Mouse (Mus musculus): Measurements from ENCODE around the gene Tmem50a.

Gene Tmem50a

DNA sequence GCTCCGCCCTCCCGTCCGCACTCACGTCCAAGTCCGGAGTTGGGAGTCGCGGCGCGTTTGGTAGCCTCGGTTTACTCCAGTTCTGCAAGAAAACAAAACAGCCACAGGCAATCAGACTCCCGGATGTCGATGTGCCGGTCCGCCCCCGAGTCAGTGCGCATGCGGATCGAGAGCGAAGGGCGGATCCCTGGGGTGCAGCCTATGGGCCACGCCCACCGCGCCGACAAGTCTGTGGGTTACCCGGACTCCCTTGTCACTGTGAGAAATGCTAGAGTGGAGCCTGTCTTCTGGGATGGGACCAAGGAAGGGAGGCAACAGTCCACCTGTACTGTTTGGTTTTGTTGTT lies at the start of gene Tmem50a:
Tmem50a (minus strand) TSS at position 161 of the 346 bp plus-strand sequence.
- DNase-seq (ENCODE audit: low read depth), result peak; percentile 96

DNA sequence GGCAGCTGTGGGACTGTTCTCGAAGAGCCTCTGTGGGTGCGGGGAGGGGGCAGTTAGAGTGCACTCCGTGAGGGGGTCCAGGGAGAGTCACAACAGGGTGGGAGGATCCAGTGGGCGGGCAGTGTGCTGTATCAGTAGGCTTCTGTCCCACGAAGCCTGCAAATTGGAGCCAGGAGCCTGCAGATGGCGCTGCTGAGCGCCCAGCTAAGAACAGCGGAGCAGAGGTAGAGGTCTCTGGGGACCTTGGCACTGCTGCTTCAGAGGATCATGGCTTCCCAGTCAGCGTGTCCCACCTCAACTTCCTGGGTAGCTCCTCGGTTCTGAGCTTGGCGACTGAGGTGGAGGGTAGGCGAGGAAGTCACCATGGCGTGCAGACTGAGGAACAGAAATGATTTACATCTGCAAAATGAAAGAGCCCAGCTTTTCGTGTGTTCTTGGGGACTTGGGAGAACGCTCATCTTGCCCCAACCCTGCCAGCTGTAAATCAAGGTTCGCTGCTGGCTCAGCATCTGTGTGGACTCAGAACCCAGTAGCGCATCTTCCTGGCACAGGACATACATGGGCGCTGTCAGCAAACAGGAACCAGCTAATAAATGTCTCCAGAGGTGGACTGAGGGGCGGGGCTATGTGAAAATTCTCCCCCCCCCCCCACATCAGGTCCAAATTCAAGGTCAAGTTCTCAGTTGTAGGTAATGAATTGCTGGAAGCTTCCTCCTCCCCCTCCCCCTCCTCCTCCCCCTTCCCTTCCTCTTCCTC lies 48.4 kb upstream of the Tmem50a start:
- DNase-seq (ENCODE audit: low read depth), result peak; percentile 81

DNA sequence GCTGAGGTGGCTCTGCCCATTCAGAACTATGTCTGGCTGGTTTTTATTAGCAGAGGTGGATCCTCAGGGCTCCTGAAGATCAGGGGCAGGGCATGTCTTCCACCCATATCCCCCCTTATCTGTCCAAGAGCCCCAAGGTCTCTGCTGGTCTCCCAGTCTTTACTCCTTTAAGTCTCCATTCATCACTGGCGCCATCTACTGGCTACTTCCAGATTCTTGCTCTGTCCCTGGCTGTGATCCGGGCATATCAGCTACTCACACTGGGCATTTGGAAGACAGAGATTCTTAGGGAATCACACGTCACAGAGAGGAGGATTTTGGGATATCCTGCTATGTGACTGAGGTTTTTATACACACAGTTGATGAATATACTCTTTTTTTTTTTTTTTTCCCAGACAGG lies 41.5 kb upstream of the Tmem50a start:
- peak; percentile 85 for DNase-seq (ENCODE audit: low read depth)

DNA sequence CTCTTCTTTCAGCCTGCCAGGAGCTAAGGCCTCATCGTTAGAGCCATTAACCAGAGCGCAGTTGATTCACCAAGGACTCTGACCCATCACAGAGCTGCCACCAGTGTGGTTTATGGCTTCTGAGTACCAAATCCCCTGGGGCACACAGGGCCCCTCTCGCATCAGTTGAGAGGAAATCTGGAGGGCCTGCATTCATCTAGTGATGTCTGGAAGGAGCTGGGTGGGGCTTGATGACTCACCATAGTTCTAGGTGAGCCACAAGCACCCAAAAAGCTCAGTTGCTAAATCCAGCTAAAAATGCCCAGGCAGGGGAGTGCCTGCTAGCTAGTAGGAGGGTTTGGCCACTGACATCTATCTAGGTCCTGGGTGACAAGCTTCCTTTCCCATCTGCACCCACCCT lies 41.0 kb upstream of the Tmem50a start:
- peak; percentile 81 for DNase-seq (ENCODE audit: low read depth)

DNA sequence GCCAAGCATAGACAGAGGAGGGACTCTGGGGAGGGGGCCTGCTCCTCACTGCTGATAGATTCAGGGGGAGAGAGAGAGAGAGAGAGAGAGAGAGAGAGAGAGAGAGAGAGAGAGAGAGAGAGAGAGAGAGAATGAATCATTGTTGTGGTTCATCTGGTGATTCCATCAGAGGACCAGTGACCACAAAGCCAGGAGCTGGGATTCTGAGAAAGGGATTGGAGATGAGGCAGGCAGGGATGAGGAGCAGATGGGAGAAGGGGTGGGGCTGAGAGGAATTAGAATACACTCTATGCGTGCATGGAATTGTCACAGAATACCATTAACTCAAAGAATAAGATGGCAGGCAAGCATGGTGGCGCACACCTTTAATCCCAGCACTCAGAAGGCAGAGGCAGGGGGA lies 40.4 kb upstream of the Tmem50a start:
- no peak for DNase-seq (ENCODE audit: low read depth)

DNA sequence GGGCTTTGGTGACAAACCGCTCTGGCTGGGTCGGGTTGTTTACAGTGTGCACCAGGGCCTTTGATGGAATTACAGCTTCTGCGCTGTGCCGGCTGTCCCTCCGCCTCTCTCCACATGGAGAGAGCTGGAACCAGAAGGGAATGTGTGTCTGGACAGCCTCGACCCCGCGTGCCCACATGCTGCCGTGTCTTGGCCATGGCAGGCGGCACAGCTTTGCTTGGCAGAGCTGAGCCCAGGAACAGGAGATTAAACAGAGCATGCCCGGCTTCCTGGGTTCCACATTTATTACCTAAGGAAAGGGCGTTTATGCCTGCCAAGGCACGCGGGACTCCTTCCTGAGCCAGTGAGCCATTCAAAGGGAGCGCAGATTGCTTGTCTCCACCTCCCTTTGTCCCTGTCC lies 39.6 kb upstream of the Tmem50a start:
- no peak for DNase-seq (ENCODE audit: low read depth)

DNA sequence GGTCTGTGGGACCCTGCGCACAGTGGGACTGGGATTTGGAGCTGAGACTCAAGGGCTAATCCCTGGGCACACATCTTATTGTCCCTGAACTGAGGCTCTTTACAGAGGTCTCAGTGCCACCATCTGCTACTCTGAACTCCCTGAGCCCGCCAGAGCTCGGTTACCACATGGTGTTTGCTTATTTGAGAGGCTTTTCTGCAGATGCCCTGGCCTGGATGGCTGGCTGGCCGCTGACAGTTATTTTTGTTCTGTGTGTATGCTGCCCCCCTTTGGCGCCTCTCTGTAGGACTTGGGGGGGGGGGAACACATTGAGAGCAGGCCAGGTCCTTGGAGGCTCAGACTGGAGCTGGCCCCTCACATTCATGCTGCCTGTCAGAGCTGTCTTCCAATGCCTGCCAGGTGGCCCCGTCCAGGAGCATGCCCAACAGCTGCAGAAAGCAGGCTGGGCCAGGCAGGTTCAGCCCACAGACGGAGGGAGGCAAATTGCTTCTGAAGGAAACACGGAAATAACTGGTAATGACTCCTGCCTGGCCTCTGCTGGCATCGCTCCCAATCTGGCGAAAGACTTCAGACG lies 35.8 kb upstream of the Tmem50a start:
- DNase-seq (ENCODE audit: low read depth), result peak; percentile 86

DNA sequence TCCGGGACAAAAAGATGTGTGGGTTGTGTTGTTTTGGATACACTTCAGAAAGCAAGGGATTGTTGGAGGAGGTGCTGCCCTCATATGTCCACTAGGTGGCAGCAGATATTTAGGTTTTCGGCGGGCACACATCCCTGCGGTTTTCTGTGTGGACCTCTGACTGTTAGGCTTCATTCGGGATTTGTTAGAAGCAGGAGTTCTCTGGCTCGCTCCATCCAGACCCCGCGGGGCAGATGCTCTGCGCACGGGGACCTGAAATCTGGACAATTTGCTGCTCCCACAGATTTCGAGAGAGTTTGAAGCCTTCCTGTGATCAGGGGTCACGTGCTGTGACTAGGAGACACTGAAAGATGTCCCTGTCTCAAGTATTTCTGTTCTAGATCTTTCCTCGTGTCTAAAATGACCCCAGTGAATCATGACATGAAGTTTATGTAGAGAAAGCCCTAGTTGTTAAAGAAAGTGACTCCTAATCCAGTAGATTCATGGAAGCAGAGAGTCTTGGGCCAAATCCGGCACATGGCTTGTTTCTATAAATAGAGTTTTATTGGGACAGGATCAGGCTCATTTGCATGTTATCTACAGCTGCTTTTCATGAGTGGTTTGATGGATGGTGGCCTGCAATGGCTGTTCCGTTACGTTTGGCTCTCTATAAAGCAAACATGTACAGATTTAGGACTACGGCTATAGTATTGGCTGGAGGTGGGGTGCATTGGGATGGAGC lies 31.4 kb upstream of the Tmem50a start:
- DNase-seq (ENCODE audit: low read depth), result peak; percentile 84

DNA sequence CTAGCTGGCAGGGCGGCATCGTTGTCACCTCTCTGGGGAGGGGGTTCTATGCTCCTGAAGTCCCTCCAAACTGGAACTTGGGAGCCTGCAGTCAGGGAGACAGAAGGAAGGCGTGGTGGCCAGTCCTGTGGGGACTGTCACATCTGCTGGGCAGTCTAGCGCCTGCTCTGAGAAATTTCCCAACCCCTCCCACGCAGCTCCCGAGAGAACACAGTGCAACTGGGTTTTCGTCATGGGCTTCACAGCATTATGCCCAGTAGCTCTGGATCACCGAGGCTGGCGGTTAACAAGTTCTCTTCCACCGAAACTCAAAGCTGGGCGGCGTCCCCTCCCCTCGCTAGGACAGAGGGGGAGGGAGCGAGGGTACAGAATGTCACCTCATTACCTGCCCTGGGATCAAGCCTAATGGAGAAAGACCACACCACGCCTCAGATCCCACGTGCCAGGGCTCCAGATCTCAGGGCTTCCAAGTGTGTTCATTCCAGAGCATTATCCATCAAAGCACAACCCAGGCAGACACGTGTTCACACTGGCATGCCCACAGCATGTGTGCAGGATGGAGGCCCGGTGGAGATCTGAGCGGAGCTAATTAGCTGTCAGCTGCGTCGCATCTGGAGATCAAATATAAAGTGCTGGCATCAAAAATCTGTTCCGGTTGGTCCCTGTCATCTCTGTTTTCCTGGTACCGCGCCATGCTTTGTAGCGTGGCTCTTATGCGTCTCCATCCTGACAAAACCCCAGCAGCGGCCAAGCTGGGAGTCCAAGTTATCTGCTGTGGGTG lies 29.1 kb upstream of the Tmem50a start:
- DNase-seq (ENCODE audit: low read depth), result no peak

DNA sequence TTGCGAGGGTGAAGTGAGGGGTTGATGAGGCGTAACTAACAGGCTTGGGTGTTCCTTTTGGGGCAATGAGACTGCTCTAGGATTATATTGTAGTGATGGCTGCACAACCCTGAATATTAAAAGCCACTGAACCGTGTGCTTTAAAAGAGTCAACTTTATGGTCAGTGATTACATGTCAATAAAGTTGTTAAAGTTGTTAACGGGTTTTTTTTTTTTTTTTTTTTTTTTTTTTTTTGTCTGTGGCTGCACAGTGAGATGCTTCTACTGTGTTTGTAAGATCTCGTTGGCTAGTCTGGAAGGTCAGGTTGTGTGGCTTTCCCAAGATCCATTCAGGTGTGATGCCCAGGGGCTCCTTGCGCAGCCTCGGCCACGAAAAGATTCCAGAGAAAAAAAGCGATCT lies 25.1 kb upstream of the Tmem50a start:
- DNase-seq (ENCODE audit: low read depth), result no peak

DNA sequence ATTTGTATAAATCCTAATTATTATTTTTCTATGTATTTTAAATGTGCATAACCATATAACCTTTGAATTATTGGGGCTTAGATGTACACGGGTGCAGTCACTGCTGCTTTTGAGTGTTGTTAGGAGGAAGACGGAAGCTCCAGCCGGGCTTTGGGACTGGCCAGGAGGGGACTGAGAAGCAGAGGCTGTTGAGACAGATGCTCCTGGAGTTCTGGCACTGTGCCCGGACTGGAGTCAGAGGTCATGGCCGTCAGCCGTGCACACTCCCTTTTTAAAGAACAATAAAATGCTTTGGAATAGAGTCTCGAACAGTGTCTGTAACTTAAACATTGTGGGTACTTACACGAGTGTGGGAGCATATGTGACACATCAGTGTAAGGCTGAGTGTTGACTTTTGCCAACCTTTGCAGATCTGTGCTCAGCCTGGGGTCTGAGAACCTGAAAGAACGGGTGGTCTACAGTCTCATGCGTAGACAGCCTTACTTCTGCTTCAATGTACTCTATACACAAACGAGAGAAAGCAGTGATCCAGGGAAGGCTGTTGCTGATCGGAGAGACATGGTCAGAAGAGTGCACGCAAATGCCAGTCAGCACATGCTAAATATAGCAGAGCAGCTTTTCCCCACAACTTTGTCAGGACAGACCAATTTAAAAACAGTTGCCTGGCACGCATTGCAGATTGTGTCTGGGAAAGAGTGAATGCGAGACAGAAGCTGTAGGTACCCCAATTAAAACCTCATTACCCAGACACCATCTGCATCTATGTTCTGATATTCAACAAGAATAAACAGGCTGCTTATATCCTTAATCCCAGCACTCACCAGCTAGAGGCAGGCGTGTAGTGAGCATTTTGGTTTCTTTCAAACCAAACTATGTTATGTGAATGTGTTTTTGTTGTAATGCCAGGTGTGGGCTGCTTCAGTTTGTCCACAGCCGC lies 22.7 kb upstream of the Tmem50a start:
- DNase-seq (ENCODE audit: low read depth), result no peak

DNA sequence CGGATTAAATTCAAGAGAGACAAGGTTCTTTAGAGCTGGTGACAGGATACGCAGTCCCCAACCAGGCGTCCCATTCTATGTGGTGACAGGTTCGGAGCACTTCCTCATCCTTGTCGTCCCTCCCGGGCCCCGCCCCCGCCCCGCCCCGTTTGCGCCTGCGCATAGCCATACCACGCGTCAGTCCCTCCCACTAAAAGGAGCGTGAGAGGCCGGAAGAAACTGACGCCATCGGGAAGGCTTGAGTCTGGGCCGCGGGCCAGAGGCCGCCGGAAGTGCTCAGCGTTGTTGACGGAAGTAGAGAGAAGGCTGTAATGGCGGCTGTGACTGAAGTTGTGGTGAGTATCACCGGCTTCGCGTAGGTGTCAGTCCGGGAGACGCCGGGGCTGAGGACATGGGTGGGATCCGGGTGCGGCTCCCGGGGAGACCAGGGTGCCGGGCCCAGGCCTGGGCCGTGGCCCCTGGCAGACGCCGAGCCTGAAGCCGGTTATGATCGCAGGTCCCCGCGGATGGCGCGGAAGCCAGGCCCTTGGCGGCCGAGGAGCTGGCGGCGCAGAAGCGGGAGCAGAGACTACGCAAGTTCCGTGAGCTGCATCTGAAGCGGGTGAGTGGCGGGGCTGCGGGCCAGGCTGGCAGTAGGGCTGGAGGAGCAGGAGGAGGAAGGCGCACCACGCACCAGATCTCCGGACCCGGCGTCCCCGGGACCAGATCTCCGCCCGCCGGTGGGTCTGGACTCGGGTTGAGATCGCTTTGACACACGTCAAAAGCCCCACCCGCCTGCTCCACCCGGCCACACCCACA lies 16.1 kb upstream of the Tmem50a start, which contains the start of gene Syf2:
Syf2 (plus strand) TSS at position 215 of the 798 bp plus-strand sequence.
- peak; percentile 99 for DNase-seq (ENCODE audit: low read depth)

DNA sequence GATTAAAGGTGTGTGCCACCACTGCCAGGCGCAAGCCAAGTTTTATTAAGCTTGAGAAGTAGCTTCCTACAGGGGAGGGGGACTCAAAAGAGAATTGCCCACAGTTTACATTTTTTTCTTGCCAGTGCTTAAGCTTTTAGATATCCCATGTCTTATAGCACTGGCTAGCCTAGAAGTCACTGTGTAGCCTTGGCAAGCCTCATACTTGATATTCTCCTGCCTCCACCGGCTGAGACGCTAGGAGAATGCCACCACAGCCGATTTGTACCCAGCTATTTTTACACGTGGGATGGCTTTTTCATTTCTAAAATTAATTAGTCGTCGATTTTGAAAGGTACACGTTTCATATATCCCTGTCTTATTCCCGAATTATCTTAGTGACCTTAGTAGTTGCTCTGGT lies 15.4 kb upstream of the Tmem50a start:
- no peak for DNase-seq (ENCODE audit: low read depth)

DNA sequence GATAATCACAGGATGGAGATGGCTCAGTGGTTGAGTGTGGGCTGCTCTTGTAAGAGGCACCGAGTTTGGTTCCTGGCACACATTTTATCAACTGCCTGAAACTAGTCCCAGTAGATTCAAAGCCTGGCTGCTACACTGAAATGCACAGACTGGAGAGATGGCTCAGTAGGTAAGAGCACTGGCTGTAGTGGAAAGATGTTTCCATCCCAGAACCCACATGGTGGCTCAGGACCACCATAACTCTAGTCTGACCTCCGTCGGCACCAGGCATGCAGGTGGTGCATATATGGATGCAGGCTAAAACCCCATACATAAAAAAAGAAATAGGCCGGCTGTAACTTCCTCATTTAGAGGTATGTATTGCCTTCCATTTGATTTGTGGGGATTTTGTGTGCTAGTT lies 14.7 kb upstream of the Tmem50a start:
- DNase-seq (ENCODE audit: low read depth), result peak; percentile 57

DNA sequence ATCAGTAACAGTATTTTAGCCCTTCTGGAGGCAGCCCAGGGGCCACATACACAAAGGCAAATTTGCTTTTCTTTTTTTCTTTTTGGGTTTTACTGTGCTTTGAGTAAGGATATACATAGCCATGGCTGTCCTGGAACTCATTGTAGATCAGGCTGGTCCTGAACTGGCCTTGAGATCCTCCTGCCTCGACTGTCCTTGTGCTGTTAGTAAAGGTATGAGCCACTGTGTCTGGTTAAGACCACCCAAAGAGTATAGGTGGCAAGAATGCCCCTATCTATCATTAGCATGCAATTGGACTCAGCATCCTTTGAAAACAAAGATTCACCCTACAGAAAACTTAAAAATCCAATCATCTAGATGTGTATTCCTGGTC lies 13.6 kb upstream of the Tmem50a start:
- DNase-seq (ENCODE audit: low read depth), result no peak

DNA sequence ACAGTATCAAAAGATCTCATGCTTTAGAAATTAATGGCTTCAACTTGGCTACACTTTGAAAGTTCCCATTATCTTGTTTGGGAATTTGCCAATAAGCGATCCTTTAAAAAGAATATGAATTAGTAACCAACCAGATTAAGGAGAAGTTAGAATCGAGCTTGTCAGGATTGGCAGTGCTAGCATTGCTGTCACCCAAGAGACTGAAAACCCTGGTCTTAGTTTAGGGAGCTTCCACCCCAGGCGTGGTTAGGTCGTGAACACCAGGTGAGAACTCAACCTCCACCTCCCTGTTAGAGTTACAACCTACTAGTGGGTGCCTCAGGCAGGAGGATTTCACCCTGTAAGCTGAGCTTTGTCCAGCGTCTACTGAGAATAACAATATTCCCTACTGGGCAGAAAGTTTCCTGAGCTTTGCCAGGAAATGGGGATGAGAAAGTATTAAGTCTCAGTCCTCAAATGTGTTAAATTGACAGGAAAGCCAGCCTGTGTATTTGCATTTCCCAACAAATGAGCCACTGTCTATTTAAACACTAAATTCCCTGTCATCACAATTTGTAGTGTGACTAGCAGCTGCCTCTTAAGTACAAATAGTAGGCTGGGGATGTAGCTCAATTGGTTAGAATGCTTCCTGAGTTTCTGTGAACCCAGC lies 13.1 kb upstream of the Tmem50a start:
- DNase-seq (ENCODE audit: low read depth), result peak; percentile 49

DNA sequence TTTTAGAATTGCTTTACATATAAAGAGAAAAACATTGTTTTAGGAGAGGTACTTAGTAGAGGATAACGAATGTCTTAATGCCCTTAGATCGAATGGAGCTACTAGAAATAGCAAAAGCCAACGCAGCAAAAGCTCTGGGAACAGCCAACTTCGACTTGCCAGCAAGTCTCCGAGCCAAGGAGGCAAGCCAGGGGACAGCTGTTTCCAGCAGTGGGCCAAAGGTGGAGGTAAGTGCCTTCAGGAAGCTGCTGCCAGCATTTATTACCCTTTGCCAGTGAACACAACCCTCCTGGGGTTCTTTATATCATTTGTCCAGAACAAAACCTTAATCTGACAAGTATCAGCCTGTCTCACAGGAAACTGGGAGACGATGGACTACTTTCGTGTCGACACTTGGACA lies 10.4 kb upstream of the Tmem50a start:
- no peak for DNase-seq (ENCODE audit: low read depth)

DNA sequence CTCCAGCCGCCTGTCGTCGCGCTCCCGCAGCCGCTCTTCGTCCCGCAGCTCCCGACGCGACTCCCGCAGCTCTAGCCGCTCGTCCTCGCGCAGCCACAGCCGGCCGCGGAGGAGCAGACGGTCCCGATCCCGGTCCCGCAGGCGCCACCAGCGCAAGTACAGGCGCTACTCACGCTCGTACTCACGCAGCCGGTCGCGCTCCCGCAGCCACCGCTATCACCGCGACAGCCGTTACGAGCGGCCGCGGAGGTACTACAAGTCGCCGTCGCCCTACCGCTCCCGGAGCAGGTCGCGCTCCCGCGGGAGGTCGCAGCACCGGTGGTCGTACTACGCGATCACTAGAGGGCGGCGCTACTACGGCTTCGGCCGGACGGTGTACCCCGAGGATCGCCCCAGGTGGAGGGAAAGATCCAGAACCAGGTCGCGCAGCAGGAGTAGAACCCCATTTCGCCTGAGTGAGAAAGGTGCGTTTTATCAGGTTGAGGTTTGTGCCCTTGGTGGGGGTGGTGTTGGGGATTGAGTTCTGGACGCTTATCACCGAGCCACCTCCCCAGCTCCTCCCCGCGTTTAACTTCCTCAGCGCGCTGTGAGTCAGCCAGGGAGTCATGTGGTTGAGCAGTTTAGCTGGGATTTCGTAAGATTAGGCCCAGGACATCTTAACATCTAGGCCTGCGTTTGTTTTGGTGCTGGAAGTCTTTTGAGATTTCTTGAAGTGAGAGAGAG lies 9.4 kb upstream of the Tmem50a start:
- DNase-seq (ENCODE audit: low read depth), result peak; percentile 95

DNA sequence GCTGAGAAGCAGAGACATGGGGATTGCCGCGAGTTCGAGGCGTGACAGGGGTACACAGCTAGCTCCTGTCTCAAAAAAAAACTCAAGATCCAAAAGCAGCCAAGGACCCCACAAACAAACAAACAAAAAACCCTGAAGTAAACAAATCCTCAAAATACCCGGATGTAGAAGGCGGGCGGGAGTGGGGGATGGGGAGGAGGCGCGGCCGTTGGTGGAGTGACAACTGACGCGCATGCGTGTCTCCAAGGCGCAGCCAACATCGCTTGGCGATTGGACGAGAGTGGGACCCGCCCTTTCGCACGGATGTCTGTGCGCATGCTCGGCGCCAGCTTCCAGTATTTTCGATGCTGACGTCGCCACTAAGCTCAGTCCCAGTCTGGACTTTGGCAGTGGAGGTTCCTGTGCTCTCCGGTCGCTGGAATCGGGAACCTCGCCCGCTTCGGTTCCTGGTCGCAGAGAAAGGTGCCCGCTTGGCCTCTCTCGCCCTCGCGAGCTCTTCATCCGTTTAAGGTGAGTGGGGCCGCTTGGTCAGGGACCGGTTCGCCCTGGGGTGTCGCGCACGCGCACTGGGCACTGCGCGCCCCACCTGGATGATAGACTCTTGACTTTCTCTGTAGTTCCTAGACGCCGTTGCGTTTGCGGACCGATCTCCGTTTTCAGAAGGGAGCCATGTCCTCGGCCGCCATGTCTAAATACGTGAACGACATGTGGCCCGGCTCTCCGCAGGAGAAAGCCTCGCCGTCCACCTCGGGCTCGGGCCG lies 8.6 kb upstream of the Tmem50a start, which contains the start of gene Rsrp1:
Rsrp1 (plus strand) TSS at position 335 of the 761 bp plus-strand sequence.
- DNase-seq (ENCODE audit: low read depth), result peak; percentile 99
